Mouse (Mus musculus): ENCODE measurements at regions not wholly inside any gene's neighbourhood (a gene's known extent, or its start where the extent isn't known, plus 50 kb on each side); places are given as distances from the start of the nearest gene placed in this dataset.

- DNase-seq = no peak
Measured at GRCm38 (mm10) chr3:79996803-79997202, 112.5 kb downstream of the Fam198b start.

GRCm38 (mm10) chr3:80002335-80002734 is 118.0 kb downstream of the Fam198b start:
- no peak for DNase-seq

DNA sequence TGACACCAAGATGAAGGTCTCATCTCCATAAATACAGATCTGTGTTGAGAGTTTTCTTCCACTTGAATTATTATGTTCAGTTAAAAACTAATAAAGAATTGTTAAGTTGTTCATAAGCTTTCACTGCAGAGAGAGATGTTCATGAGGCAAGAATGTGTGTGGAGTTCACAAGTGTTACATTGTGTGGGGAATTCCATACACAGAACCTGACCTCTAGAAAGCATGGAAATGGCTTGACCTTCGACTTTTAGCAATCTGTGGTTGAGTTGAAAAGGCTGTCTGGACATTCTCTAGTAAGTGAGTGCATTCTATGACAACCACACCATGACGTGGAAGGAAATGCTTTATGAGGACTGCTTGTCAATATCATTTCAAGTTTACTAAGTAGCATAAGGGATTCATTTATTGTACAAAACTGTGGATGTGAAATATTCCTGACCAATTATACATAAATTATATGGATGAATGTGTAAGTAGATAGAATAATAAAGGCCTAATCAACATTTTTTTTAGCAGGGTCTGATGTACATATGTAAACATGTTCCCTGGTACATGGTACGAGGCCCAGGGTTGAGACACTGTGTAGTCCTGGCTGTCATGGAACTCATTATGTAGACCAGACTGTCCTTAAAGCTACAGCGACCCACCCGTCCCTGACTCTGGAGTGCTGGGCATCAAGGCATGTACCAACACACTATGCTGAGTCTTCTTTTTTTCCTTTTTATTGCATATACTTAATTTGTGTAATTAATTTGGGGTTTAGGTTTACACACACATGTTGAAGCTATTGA is 119.2 kb downstream of the Fam198b start:
- no peak for DNase-seq

- DNase-seq = no peak
Measured at GRCm38 (mm10) chr3:80004556-80004955, 120.2 kb downstream of the Fam198b start.

DNA sequence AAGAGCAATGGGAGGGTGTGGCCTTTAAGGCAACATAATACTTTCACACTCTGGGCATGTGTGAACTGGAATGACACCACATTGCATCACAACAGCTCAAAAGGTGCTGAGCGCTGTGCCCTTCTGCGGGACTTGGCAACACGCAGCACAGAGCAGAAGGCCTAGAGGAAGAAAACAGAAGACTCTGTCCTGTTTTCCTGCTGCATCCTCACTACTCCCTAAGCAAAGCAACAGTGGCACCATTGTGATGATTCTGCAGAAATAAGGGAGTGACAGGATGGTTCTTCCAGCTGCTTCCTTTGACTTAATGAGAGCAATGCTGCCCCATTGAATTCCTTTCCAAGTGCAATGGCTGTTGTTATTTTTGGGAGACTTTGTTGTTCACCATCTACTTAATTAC is 120.6 kb downstream of the Fam198b start:
- peak; percentile 60 for DNase-seq

DNA sequence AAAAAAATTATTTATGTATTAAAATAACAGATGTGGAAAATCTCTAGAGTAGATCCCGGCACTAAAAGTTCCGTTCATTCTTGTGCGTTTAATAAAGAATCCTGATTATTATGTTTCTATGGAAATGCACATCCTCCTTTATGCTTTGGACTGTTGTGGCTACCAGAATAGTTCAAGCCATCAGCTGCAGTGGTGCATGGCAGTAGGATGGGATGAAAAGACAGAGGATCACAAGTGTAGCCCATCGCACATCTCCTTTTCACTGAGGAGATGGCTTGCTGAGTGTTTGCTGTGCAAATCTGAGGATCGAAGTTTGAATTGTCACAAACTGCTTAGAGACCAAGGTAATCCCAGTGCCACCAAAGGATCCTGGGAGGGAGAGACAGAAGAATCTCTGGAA is 121.0 kb downstream of the Fam198b start:
- no peak for DNase-seq

GRCm38 (mm10) chr3:80006263-80006662 is 121.9 kb downstream of the Fam198b start:
- no peak for DNase-seq

DNA sequence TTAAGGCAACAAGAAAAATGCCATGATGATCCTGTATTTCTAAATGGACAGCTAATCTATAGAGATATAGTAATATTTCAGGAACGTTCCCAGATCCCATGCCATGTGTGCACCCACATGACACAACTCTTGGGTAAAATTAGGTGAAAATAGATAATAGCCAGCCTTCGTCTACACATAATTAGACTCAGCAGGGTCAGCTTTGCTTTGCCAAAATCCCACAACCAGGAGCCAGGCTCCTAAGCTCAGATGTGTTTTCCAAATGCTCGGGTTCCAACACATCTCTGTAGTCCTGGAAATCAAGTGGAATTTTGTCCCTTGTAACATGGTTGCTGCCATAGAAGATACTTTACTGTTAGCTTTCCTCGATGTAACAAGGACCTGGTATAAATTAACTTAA is 122.7 kb downstream of the Fam198b start:
- DNase-seq = no peak

GRCm38 (mm10) chr3:80009275-80009674 is 124.9 kb downstream of the Fam198b start:
- peak; percentile 41 for DNase-seq

DNA sequence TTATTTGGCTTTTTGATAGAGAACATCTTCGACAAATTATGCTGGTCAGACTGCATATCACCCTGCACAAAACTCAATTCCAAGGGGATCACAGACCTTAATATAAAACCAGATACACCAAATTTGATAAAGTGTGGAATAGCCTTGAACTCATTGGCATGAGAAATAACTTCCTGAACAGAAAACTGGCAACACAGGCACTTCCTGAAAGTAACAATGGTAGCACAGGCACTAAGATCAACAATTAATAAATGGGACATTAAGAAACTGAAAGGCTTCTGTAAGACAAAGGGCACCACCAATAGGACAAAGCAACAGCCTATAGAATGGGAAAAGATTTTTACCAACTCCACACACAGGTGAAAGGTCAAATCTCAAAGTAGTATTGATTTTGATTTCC is 141.5 kb downstream of the Fam198b start:
- no peak for DNase-seq

DNA sequence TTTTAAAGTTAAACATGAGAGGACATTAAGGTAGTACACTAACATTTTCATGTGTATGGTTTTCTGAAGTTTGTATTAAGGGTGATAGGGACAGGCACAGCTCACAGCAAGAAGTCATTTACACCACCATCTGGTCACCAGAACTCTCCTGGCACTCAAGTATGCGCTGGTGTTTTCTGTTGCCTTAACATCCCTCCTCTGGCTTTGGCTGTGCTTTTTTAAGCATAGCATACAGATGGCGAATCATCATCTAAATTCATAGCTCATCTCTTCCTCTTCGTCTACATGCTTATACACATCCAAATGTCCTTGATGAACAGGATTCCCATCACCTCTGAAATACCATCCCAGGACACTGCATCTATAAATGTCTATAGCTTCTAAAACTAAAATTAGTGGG is 148.7 kb downstream of the Fam198b start:
- DNase-seq = no peak

GRCm38 (mm10) chr3:80038553-80039129 is 154.3 kb downstream of the Fam198b start:
- DNase-seq = peak; percentile 35

DNA sequence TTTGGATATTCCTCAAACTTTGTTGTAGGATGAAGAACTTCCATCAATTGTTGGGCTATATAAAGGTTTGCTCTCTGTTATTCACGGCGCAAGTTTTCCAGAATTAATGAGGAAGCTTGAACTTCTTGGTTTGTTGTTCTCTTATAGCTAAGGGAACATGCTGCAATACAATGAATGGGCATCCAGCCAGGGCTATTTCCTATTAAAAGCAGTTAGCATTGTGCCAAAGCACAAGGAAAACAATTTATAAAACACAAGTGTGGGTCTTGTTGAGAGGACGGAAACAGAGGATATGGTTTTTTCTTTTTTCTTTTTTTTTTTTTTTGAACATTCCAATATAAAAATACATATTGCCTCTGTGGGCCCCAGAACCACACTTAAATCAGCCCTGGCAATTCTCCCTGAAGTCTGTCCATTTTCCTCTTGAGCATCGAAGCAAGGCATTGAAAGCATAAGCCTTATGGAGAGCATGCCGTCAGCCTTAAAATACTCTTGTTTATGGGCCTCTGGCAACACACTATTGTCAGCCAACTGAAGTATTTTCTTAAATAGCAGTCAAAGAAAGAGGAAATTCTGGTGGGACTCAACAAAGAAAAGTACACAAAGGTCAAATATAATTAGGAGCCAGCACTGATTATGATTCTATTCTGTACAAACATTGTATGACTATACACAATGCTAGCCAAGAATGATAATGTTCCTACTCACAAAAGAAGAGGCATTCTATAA is 158.6 kb downstream of the Fam198b start:
- peak; percentile 86 for DNase-seq

GRCm38 (mm10) chr3:80049495-80050225 is 165.3 kb downstream of the Fam198b start:
- DNase-seq = no peak

GRCm38 (mm10) chr3:80050920-80051319 is 166.6 kb downstream of the Fam198b start:
- DNase-seq = no peak

GRCm38 (mm10) chr3:80051963-80052362 is 167.6 kb downstream of the Fam198b start:
- peak; percentile 10 for DNase-seq

GRCm38 (mm10) chr3:80052879-80053278 is 168.5 kb downstream of the Fam198b start:
- DNase-seq = no peak

GRCm38 (mm10) chr3:80053435-80053834 is 169.1 kb downstream of the Fam198b start:
- DNase-seq = no peak

DNA sequence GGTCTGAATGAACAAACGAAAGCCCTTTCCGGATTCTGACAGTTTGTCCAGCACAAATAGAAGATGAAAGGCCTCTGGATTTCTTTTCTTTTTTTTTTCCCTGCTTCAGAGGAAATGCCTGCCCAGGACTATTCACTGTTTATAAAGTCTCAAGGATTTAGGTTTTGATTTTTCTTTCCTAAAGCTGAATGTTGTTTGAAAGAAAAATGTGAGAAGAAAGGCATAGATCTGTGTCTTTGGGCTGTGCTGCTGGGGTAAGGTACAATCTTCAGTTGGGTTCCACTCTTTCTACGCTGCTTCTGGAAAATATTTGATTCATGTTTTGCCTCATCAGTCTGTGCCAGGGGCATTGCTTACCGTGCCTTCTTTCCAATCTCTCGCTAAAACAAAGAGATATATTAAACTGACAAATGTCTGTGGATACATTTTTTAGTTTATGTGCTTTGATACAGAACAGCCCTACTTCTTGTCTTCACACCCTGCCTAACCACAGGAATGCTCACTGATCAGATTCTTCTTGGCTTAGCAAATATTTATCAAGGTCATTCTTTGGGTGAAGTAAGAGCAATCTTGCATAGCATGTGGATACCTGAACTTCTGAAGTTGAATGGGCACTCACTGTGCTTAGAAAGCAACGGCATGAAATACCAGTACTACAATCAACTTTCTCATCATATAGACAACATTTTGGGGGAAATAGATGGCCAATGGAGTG is 172.5 kb downstream of the Fam198b start:
- DNase-seq = no peak

GRCm38 (mm10) chr3:80058722-80059121 is 174.4 kb downstream of the Fam198b start:
- DNase-seq = peak; percentile 78

GRCm38 (mm10) chr3:80070726-80071125 is 186.4 kb downstream of the Fam198b start:
- DNase-seq = no peak

DNA sequence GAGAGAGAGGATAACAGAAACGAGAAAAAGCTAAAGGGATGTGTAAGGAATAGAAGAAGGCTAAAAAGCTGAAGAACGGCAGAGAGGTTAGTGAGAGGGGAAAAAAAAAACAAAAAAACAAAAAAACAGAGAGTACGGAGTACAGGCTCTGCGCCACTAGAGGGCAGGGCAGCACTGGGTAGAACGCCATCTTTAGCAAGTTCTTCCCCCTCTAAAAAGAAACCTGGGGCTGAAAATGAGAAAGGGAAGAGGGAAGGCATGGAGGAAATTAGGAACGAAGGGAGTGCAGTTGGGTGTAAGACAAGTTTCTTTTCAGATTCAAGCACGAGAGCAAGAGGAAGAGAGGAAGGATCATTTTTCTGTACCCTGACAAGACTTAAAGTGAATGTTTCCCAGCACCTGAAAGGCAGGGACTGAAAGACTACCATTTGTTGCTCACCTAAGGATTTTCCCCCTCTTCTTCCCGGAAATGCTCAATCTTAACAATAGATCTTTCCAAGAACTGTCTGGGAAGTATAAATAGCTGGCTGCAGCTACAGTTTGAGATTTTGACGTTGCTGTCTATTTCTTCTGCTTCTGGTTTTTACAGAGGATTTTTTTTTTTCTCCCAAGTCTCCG is 195.6 kb downstream of the Fam198b start:
- peak; percentile 74 for DNase-seq

Data from lung, postnatal 10 days (tissue).